In genomic region chr6:142469602-142470001, GRCm38 (mm10) we compare ENCODE assay signal across 11 mouse cellular contexts. TPM values are rescaled to one million over a fixed set of nuclear protein-coding genes. Genes with fewer than 3 reads are reported as not detected.
DNase-seq lines count a peak whose midpoint lies in the region; ATAC-seq and TF ChIP-seq lines count a peak whose summit lies in the region.
"Had no signal": no experiment of that assay in that cellular context is flagged by ENCODE, and none has a peak within 500 bp of the region (broad histone marks: within the 10 kb centered on the region; RNA-seq: fewer than 3 reads in every experiment).

No protein-coding gene starts in this region.

- TF ChIP-seq CTCF in gastrocnemius, adult 2 months (IDR thresholded peaks at IDR 0.05): peak; percentile 4; the same call in 1 of the 2 replicates
- TF ChIP-seq CTCF in lung, postnatal 0 days (IDR thresholded peaks at IDR 0.05): peak; percentile 54

- no peak for DNase-seq in gastrocnemius, adult 2 months
- no peak for DNase-seq in gastrocnemius, postnatal 14 days
- peak; percentile 12 for DNase-seq in lung, postnatal 0 days (ENCODE audit: low spot score)
- DNase-seq in lung, postnatal 25 days (ENCODE audit: low spot score): no peak
- DNase-seq in thymus, postnatal 4 days: peak; percentile 58
- DNase-seq in left cerebral cortex, postnatal 10 days (ENCODE audit: extremely low spot score in 1 of 2, low spot score in 2 of 2): no peak
- DNase-seq: cerebellum, postnatal 25 days had no signal

- H3K27ac ChIP-seq in gastrocnemius, adult 2 months: no peak overlapping the region
- no peak overlapping the region for H3K27ac ChIP-seq in lung, postnatal 0 days (ENCODE audit: low read length)
- H3K27ac ChIP-seq: macrophage; stomach, embryonic 15.5 days had no signal

- no peaks in the 10 kb centered on the region for H3K36me3 ChIP-seq in lung, postnatal 0 days (ENCODE audit: insufficient read depth, low read length)
- H3K36me3 ChIP-seq: stomach, embryonic 15.5 days had no signal

- no peak for TF ChIP-seq EP300 in lung, postnatal 0 days (IDR thresholded peaks at IDR 0.05)

- H3K27me3 ChIP-seq in lung, postnatal 0 days (replicated peaks; ENCODE audit: insufficient read depth, low read length): no peaks in the 10 kb centered on the region
- H3K27me3 ChIP-seq: stomach, embryonic 15.5 days had no signal

- 46% methylated on average over 4 of the region's 4 CpGs for WGBS in lung, postnatal 0 days

- ATAC-seq in lung, postnatal 0 days: no peak
- peak; percentile 86 for ATAC-seq in megakaryocyte progenitor cell, adult 5-6 weeks (replicated peaks; ENCODE audit: poor library complexity)
- no peak for ATAC-seq in inflammation-experienced regulatory T-cells, adult 6 months

- H3K4me2 ChIP-seq in lung, postnatal 0 days (replicated peaks; ENCODE audit: low read depth, low read length): no peak overlapping the region
- H3K4me2 ChIP-seq: stomach, embryonic 15.5 days had no signal

- H3K9ac ChIP-seq in lung, postnatal 0 days (replicated peaks; ENCODE audit: low read depth): no peak overlapping the region
- H3K9ac ChIP-seq: stomach, embryonic 15.5 days had no signal

- no peaks in the 10 kb centered on the region for H3K9me3 ChIP-seq in lung, postnatal 0 days (ENCODE audit: low read length)
- H3K9me3 ChIP-seq: stomach, embryonic 15.5 days had no signal

- H3K4me3 ChIP-seq in gastrocnemius, adult 2 months: no peak overlapping the region
- H3K4me3 ChIP-seq in lung, postnatal 0 days (ENCODE audit: low read depth, low read length): no peak overlapping the region
- H3K4me3 ChIP-seq: stomach, embryonic 15.5 days had no signal

- no peaks in the 10 kb centered on the region for H3K4me1 ChIP-seq in lung, postnatal 0 days (ENCODE audit: insufficient read depth, low read depth, low read length)
- H3K4me1 ChIP-seq: stomach, embryonic 15.5 days had no signal

- intact Hi-C loops in gastrocnemius, adult 2 months (cut with DNase I): no loop called here
- intact Hi-C loops in gastrocnemius, postnatal 14 days (cut with DNase I; ENCODE audit: low total_unique reads): no loop called here
- intact Hi-C loops in left cerebral cortex, postnatal 10 days (cut with DNase I): no loop called here

RNA-seq across cellular contexts. Expression of gene Gys2, which starts 3.3 kb away (rescaled TPM):
- total RNA-seq in gastrocnemius, adult 2 months (2021): not detected
- total RNA-seq in gastrocnemius, postnatal 14 days (2021): under 1 TPM in 1 of 2 experiments, not detected in 1; 0.31 TPM
- polyA plus RNA-seq in lung, postnatal 0 days (2015; fragmentation: Nextera tagmentation; extraction: Ambion mirVana): not detected in 2 replicates
- total RNA-seq in megakaryocyte progenitor cell, adult 5-6 weeks (2015): not detected in 2 replicates
- not detected in 2 replicates for total RNA-seq in megakaryocyte progenitor cell, adult 5-6 weeks (2017)
- total RNA-seq in left cerebral cortex, postnatal 10 days (2021): not detected
- polyA plus RNA-seq in inflammation-experienced regulatory T-cells, adult 6 months (2017; shearing (Covaris generic)): not detected
- polyA plus RNA-seq: macrophage had no signal

RNA-seq across cellular contexts. Expression of gene Ldhb, which starts 38.2 kb away (rescaled TPM):
- 1,000 to 10,000 TPM in 1 of 2 experiments, 100 to 1,000 TPM in 1; 299 to 1,071 TPM for total RNA-seq in gastrocnemius, adult 2 months (2021)
- 100 to 1,000 TPM; 112 to 138 TPM for total RNA-seq in gastrocnemius, postnatal 14 days (2021)
- polyA plus RNA-seq in lung, postnatal 0 days (2015; fragmentation: Nextera tagmentation; extraction: Ambion mirVana): 182 and 184 TPM in 2 replicates
- total RNA-seq in megakaryocyte progenitor cell, adult 5-6 weeks (2015): 66.8 and 67.4 TPM in 2 replicates
- total RNA-seq in megakaryocyte progenitor cell, adult 5-6 weeks (2017): 40.4 and 42.0 TPM in 2 replicates
- 100 to 1,000 TPM; 466 to 479 TPM for total RNA-seq in left cerebral cortex, postnatal 10 days (2021)
- 100 to 1,000 TPM in 2 of 3 experiments, 10 to 100 TPM in 1; 58.7 to 153 (median 114) TPM for polyA plus RNA-seq in inflammation-experienced regulatory T-cells, adult 6 months (2017; shearing (Covaris generic))

RNA-seq across cellular contexts. Expression of gene Spx, which starts 56.4 kb away (rescaled TPM):
- total RNA-seq in gastrocnemius, adult 2 months (2021): not detected
- under 1 TPM in 1 of 2 experiments, not detected in 1; 0.60 TPM for total RNA-seq in gastrocnemius, postnatal 14 days (2021)
- polyA plus RNA-seq in lung, postnatal 0 days (2015; fragmentation: Nextera tagmentation; extraction: Ambion mirVana): 0.38 and 0.43 TPM in 2 replicates
- total RNA-seq in megakaryocyte progenitor cell, adult 5-6 weeks (2015): not detected in 2 replicates
- not detected in 2 replicates for total RNA-seq in megakaryocyte progenitor cell, adult 5-6 weeks (2017)
- 1 to 10 TPM; 1.1 to 1.3 TPM for total RNA-seq in left cerebral cortex, postnatal 10 days (2021)
- polyA plus RNA-seq in inflammation-experienced regulatory T-cells, adult 6 months (2017; shearing (Covaris generic)): 1 to 10 TPM in 2 of 3 experiments, under 1 TPM in 1; 0.89 to 2.3 (median 1.1) TPM
- polyA plus RNA-seq: macrophage had no signal

Comparison
In these comparisons a context has a peak if more than half of its experiments do, and no peak if none do; other contexts are left out.
1. DNase-seq: peak in lung, postnatal 0 days (single experiment) and thymus, postnatal 4 days (single experiment); none in gastrocnemius, adult 2 months (single experiment), gastrocnemius, postnatal 14 days (single experiment), lung, postnatal 25 days (single experiment) and left cerebral cortex, postnatal 10 days (0 of 2).